Mouse (Mus musculus): ENCODE data around the gene Ces2b. TPM values are rescaled to one million over a fixed set of nuclear protein-coding genes. Genes with fewer than 3 reads are reported as not detected.

The Ces2b gene
- polyA plus RNA-seq, 3 experiments from 2014 or later = 0.13 TPM; not detected in 2

Other genes with a start within 250 kb of the Ces2b start
- 10 to 100 TPM; 13.9 to 19.6 (median 17.5) TPM for gene Pdp2, start 240.1 kb upstream of the Ces2b start, polyA plus RNA-seq (2017; shearing (Covaris generic))
- gene Cdh16, start 207.2 kb upstream of the Ces2b start, polyA plus RNA-seq (2017; shearing (Covaris generic)) = not detected
- gene Rrad, start 200.2 kb upstream of the Ces2b start, polyA plus RNA-seq (2017; shearing (Covaris generic)) = 10 to 100 TPM; 10.3 to 14.0 (median 11.0) TPM
- gene Ciao2b, start 189.6 kb upstream of the Ces2b start, polyA plus RNA-seq (2017; shearing (Covaris generic)) = 100 to 1,000 TPM; 101 to 136 (median 117) TPM
- not detected for gene Ces2a, start 97.6 kb upstream of the Ces2b start, polyA plus RNA-seq (2017; shearing (Covaris generic))
- 10 to 100 TPM; 13.5 to 37.4 (median 35.5) TPM for gene Ces2c, start 15.5 kb downstream of the Ces2b start, polyA plus RNA-seq (2017; shearing (Covaris generic))
- gene Ces2e, start 94.7 kb downstream of the Ces2b start, polyA plus RNA-seq (2017; shearing (Covaris generic)) = not detected
- gene Ces2f, start 115.8 kb downstream of the Ces2b start, polyA plus RNA-seq (2017; shearing (Covaris generic)) = not detected
- gene Ces2g, start 130.1 kb downstream of the Ces2b start, polyA plus RNA-seq (2017; shearing (Covaris generic)) = under 1 TPM in 1 of 3 experiments, not detected in 2; 0.78 TPM
- not detected for gene Ces2h, start 169.3 kb downstream of the Ces2b start, polyA plus RNA-seq (2017; shearing (Covaris generic))
- gene Ces3a, start 217.0 kb downstream of the Ces2b start, polyA plus RNA-seq (2017; shearing (Covaris generic)) = not detected